11 mouse cellular contexts compared by ENCODE assay signal in genomic region chr2:145291473-145291872, GRCm38 (mm10).
A peak's percentile ranks its signal among the peaks of the same experiment; 100 is the strongest.
DNase-seq lines count a peak whose midpoint lies in the region; ATAC-seq and TF ChIP-seq lines count a peak whose summit lies in the region.
"Had no signal": no experiment of that assay in that cellular context is flagged by ENCODE, and none has a peak within 500 bp of the region (broad histone marks: within the 10 kb centered on the region; RNA-seq: fewer than 3 reads in every experiment).

No protein-coding gene starts in this region.

- H3K27me3 ChIP-seq in hindbrain, postnatal 0 days (ENCODE audit: insufficient read depth, low read length) = no peaks in the 10 kb centered on the region
- H3K27me3 ChIP-seq in hindbrain, embryonic 11.5 days (ENCODE audit: control insufficient read depth, insufficient read depth, low read length) = no peaks in the 10 kb centered on the region
- H3K27me3 ChIP-seq in midbrain, embryonic 14.5 days (ENCODE audit: control insufficient read depth, insufficient read depth, low read length) = no peaks in the 10 kb centered on the region
- no peaks in the 10 kb centered on the region for H3K27me3 ChIP-seq in midbrain, embryonic 10.5 days (ENCODE audit: low read depth, poor library complexity, severe bottlenecking)
- H3K27me3 ChIP-seq: forebrain, embryonic 15.5 days; limb, embryonic 15.5 days had no signal

- H3K36me3 ChIP-seq in hindbrain, postnatal 0 days (ENCODE audit: insufficient read depth, low read length) = no peaks in the 10 kb centered on the region
- no peaks in the 10 kb centered on the region for H3K36me3 ChIP-seq in hindbrain, embryonic 11.5 days (ENCODE audit: control insufficient read depth, insufficient read depth, low read length)
- H3K36me3 ChIP-seq in midbrain, embryonic 14.5 days (ENCODE audit: control insufficient read depth, insufficient read depth, low read length) = no peaks in the 10 kb centered on the region
- no peaks in the 10 kb centered on the region for H3K36me3 ChIP-seq in midbrain, embryonic 10.5 days
- H3K36me3 ChIP-seq: forebrain, embryonic 15.5 days; limb, embryonic 15.5 days had no signal

- 0 out of 2 replicates have a peak, but pooled peaks cover 3% of the 10 kb centered on the region for H3K4me1 ChIP-seq in hindbrain, postnatal 0 days (ENCODE audit: insufficient read depth, low read length)
- no peaks in the 10 kb centered on the region for H3K4me1 ChIP-seq in hindbrain, embryonic 11.5 days (replicated peaks; ENCODE audit: control insufficient read depth, insufficient read depth, low read length)
- no peaks in the 10 kb centered on the region for H3K4me1 ChIP-seq in midbrain, embryonic 14.5 days (ENCODE audit: control insufficient read depth, insufficient read depth, low read length)
- H3K4me1 ChIP-seq in midbrain, embryonic 10.5 days = no peaks in the 10 kb centered on the region
- H3K4me1 ChIP-seq: forebrain, embryonic 15.5 days had no signal

- no peaks in the 10 kb centered on the region for H3K9me3 ChIP-seq in hindbrain, postnatal 0 days (ENCODE audit: low read length)
- no peaks in the 10 kb centered on the region for H3K9me3 ChIP-seq in hindbrain, embryonic 11.5 days (ENCODE audit: control insufficient read depth, low read length)
- no peaks in the 10 kb centered on the region for H3K9me3 ChIP-seq in midbrain, embryonic 14.5 days (ENCODE audit: control insufficient read depth, low read length)
- H3K9me3 ChIP-seq in midbrain, embryonic 10.5 days (replicated peaks) = no peaks in the 10 kb centered on the region
- H3K9me3 ChIP-seq: forebrain, embryonic 15.5 days; limb, embryonic 15.5 days had no signal

- no peak overlapping the region for H3K4me2 ChIP-seq in hindbrain, postnatal 0 days (ENCODE audit: low read depth, low read length)
- no peak overlapping the region for H3K4me2 ChIP-seq in hindbrain, embryonic 11.5 days (replicated peaks; ENCODE audit: low read depth, low read length)
- H3K4me2 ChIP-seq in midbrain, embryonic 14.5 days (ENCODE audit: low read length) = no peak overlapping the region
- H3K4me2 ChIP-seq: forebrain, embryonic 15.5 days; limb, embryonic 15.5 days had no signal

- no peak for ATAC-seq in hindbrain, postnatal 0 days
- no peak for ATAC-seq in hindbrain, embryonic 11.5 days (ENCODE audit: low FRiP score)
- ATAC-seq in midbrain, embryonic 14.5 days (ENCODE audit: low FRiP score, low TSS enrichment) = no peak
- ATAC-seq in common myeloid progenitor, adult 5-6 weeks (replicated peaks; ENCODE audit: low read depth, poor library complexity, severe bottlenecking) = peak; percentile 76
- no peak for ATAC-seq in activated CD4-positive, CD25-positive, alpha-beta regulatory T cell, adult 4 months
- ATAC-seq: forebrain, embryonic 15.5 days had no signal

- H3K9ac ChIP-seq in hindbrain, postnatal 0 days (replicated peaks; ENCODE audit: low read length) = no peak overlapping the region
- H3K9ac ChIP-seq in hindbrain, embryonic 11.5 days (ENCODE audit: low read depth, low read length) = no peak overlapping the region
- H3K9ac ChIP-seq in midbrain, embryonic 14.5 days (replicated peaks; ENCODE audit: low read length) = no peak overlapping the region
- H3K9ac ChIP-seq: forebrain, embryonic 15.5 days; limb, embryonic 15.5 days had no signal

- TF ChIP-seq CTCF in hindbrain, postnatal 0 days (IDR thresholded peaks at IDR 0.05; ENCODE audit: low read depth) = peak; percentile 46

- 28% methylated on average over 2 of the region's 2 CpGs for WGBS in hindbrain, postnatal 0 days
- WGBS in hindbrain, embryonic 11.5 days = 32% methylated on average over 2 of the region's 2 CpGs
- 23% methylated on average over 2 of the region's 2 CpGs for WGBS in midbrain, embryonic 14.5 days
- WGBS in midbrain, embryonic 10.5 days = 53% methylated on average over 2 of the region's 2 CpGs

- H3K27ac ChIP-seq in hindbrain, postnatal 0 days = no peak overlapping the region
- no peak overlapping the region for H3K27ac ChIP-seq in hindbrain, embryonic 11.5 days (ENCODE audit: low read depth, low read length)
- H3K27ac ChIP-seq in midbrain, embryonic 14.5 days (replicated peaks; ENCODE audit: low read depth, low read length) = no peak overlapping the region
- H3K27ac ChIP-seq in midbrain, embryonic 10.5 days (replicated peaks) = no peak overlapping the region
- H3K27ac ChIP-seq: forebrain, embryonic 15.5 days; limb, embryonic 15.5 days had no signal

- DNase-seq in hindbrain, postnatal 0 days (ENCODE audit: low spot score) = peak; percentile 23
- DNase-seq in hindbrain, embryonic 11.5 days (ENCODE audit: low spot score) = no peak
- DNase-seq in midbrain, embryonic 14.5 days = peak; percentile 30
- DNase-seq in midbrain, embryonic 10.5 days (ENCODE audit: low spot score) = no peak
- DNase-seq in adrenal gland, postnatal 14 days = no peak
- DNase-seq: cerebellum, postnatal 36 days; thymus, postnatal 14 days had no signal

- no peak overlapping the region for H3K4me3 ChIP-seq in hindbrain, postnatal 0 days (ENCODE audit: low read length)
- no peak overlapping the region for H3K4me3 ChIP-seq in hindbrain, embryonic 11.5 days (ENCODE audit: low read depth, low read length)
- no peak overlapping the region for H3K4me3 ChIP-seq in midbrain, embryonic 14.5 days (replicated peaks; ENCODE audit: low read depth, low read length)
- H3K4me3 ChIP-seq in midbrain, embryonic 10.5 days = no peak overlapping the region
- H3K4me3 ChIP-seq: forebrain, embryonic 15.5 days; limb, embryonic 15.5 days had no signal

Comparison
In these comparisons a context has a peak if more than half of its experiments do, and no peak if none do; other contexts are left out.
1. DNase-seq: peak in hindbrain, postnatal 0 days (single experiment) and midbrain, embryonic 14.5 days (single experiment); none in hindbrain, embryonic 11.5 days (single experiment), midbrain, embryonic 10.5 days (single experiment) and adrenal gland, postnatal 14 days (single experiment).